In genomic region chr4:101194170-101194569, GRCm38 (mm10) we compare ENCODE assay signal across 29 mouse cellular contexts.
DNase-seq lines count a peak whose midpoint lies in the region; ATAC-seq and TF ChIP-seq lines count a peak whose summit lies in the region.
"Had no signal": no experiment of that assay in that cellular context is flagged by ENCODE, and none has a peak within 500 bp of the region (broad histone marks: within the 10 kb centered on the region; RNA-seq: fewer than 3 reads in every experiment).

No protein-coding gene starts in this region.

- H3K36me3 ChIP-seq in liver, embryonic 13.5 days: peaks cover 19% of the 10 kb centered on the region
- H3K36me3 ChIP-seq in liver, embryonic 11.5 days (ENCODE audit: control insufficient read depth, insufficient read depth, low read length): peaks cover 2% of the 10 kb centered on the region; the same call in 1 of the 2 replicates
- H3K36me3 ChIP-seq: forebrain, embryonic 12.5 days; forebrain, embryonic 15.5 days; heart, embryonic 15.5 days had no signal

- DNase-seq in liver, embryonic 13.5 days: no peak
- no peak for DNase-seq in liver, embryonic 11.5 days (ENCODE audit: low spot score)
- peak; percentile 62 for DNase-seq in CD4-positive helper T cell, adult 2 months (ENCODE audit: low read depth, low spot score)
- DNase-seq in T-cell, adult 2 months (ENCODE audit: low spot score): peak; percentile 59
- DNase-seq in left cerebral cortex, postnatal 25 days (ENCODE audit: low spot score in 2 of 2): no peak
- DNase-seq in cerebellum, adult 2 months: no peak
- DNase-seq in kidney, postnatal 25 days: no peak
- DNase-seq: adrenal gland, adult 2 months; adrenal gland, postnatal 14 days; cerebellum, adult 11 months; cerebellum, adult 8-10 months; cerebellum, postnatal 10 days; cerebellum, postnatal 36 days; embryo, embryonic 11 days; gastrocnemius, postnatal 25 days; heart, adult 18-20 months; heart, postnatal 10 days; heart, postnatal 36 days had no signal

- whole genome bisulfite sequencing in liver, embryonic 13.5 days (ENCODE audit: insufficient replicate concordance): 43% methylated on average over 1 of the region's 1 CpGs
- WGBS in liver, embryonic 11.5 days: 71% methylated on average over 1 of the region's 1 CpGs
- WGBS in cerebellum, adult 2 months: 77% methylated on average over 1 of the region's 1 CpGs

- no peak for TF ChIP-seq POLR2A in cerebellum, adult 2 months (IDR thresholded peaks at IDR 0.05; ENCODE audit: borderline replicate concordance, insufficient read depth, low read length)

- no peaks in the 10 kb centered on the region for H3K27me3 ChIP-seq in liver, embryonic 13.5 days
- no peaks in the 10 kb centered on the region for H3K27me3 ChIP-seq in liver, embryonic 11.5 days (replicated peaks; ENCODE audit: control insufficient read depth, insufficient read depth, low read length)
- no peaks in the 10 kb centered on the region for H3K27me3 ChIP-seq in cerebellum, adult 2 months (ENCODE audit: control insufficient read depth, insufficient read depth, low read length)
- H3K27me3 ChIP-seq: embryonic facial prominence, embryonic 13.5 days; forebrain, embryonic 12.5 days; forebrain, embryonic 15.5 days; heart, embryonic 12.5 days; heart, embryonic 15.5 days; hindbrain, embryonic 13.5 days had no signal

- intact Hi-C loops in left cerebral cortex, postnatal 25 days (cut with DNase I): no loop called here

- H3K9ac ChIP-seq in liver, embryonic 13.5 days: no peak overlapping the region
- H3K9ac ChIP-seq in liver, embryonic 11.5 days (ENCODE audit: low read depth, low read length): no peak overlapping the region
- H3K9ac ChIP-seq: embryonic facial prominence, embryonic 13.5 days; forebrain, embryonic 12.5 days; forebrain, embryonic 15.5 days; heart, embryonic 12.5 days; heart, embryonic 15.5 days; hindbrain, embryonic 13.5 days had no signal

- H3K27ac ChIP-seq in liver, embryonic 13.5 days: peak overlapping the region; percentile 79; the same call in 1 of the 2 replicates
- H3K27ac ChIP-seq in liver, embryonic 11.5 days (ENCODE audit: low read depth, low read length): no peak overlapping the region
- H3K27ac ChIP-seq in cerebellum, adult 2 months (ENCODE audit: insufficient read depth, low read length): no peak overlapping the region
- H3K27ac ChIP-seq: embryonic facial prominence, embryonic 10.5 days; embryonic facial prominence, embryonic 13.5 days; forebrain, embryonic 12.5 days; forebrain, embryonic 15.5 days; heart, embryonic 15.5 days; hindbrain, embryonic 10.5 days; hindbrain, embryonic 13.5 days had no signal

- no peak overlapping the region for H3K4me3 ChIP-seq in liver, embryonic 13.5 days (replicated peaks)
- no peak overlapping the region for H3K4me3 ChIP-seq in liver, embryonic 11.5 days (ENCODE audit: low read depth, low read length)
- no peak overlapping the region for H3K4me3 ChIP-seq in cerebellum, adult 2 months (replicated peaks; ENCODE audit: insufficient read depth, low read depth, low read length)
- H3K4me3 ChIP-seq: embryonic facial prominence, embryonic 10.5 days; embryonic facial prominence, embryonic 13.5 days; erythroblast, embryonic 14.5 days; forebrain, embryonic 12.5 days; forebrain, embryonic 15.5 days; heart, embryonic 12.5 days; heart, embryonic 15.5 days; hindbrain, embryonic 10.5 days; hindbrain, embryonic 13.5 days had no signal

- H3K4me1 ChIP-seq in liver, embryonic 13.5 days (replicated peaks): peaks cover 72% of the 10 kb centered on the region
- H3K4me1 ChIP-seq in liver, embryonic 11.5 days (replicated peaks; ENCODE audit: control insufficient read depth, insufficient read depth, low read length): peaks cover 37% of the 10 kb centered on the region
- H3K4me1 ChIP-seq in cerebellum, adult 2 months (ENCODE audit: control insufficient read depth, insufficient read depth, low read length): peaks cover 14% of the 10 kb centered on the region
- H3K4me1 ChIP-seq: forebrain, embryonic 12.5 days; hindbrain, embryonic 10.5 days had no signal

- no peak overlapping the region for H3K4me2 ChIP-seq in liver, embryonic 13.5 days
- H3K4me2 ChIP-seq in liver, embryonic 11.5 days: no peak overlapping the region
- H3K4me2 ChIP-seq: embryonic facial prominence, embryonic 13.5 days; forebrain, embryonic 12.5 days; forebrain, embryonic 15.5 days; heart, embryonic 12.5 days; heart, embryonic 15.5 days; hindbrain, embryonic 13.5 days had no signal

- TF ChIP-seq CTCF in cerebellum, adult 2 months (IDR thresholded peaks at IDR 0.05; ENCODE audit: borderline replicate concordance, insufficient read depth, low read depth, low read length): no peak

- no peak for ATAC-seq in liver, embryonic 13.5 days (ENCODE audit: low read depth)
- ATAC-seq in liver, embryonic 11.5 days (replicated peaks; ENCODE audit: low FRiP score): no peak
- ATAC-seq in inflammation-experienced regulatory T-cells, adult 6 months: peak; percentile 76
- ATAC-seq: forebrain, embryonic 15.5 days; hindbrain, embryonic 16.5 days had no signal

- no peaks in the 10 kb centered on the region for H3K9me3 ChIP-seq in liver, embryonic 13.5 days (replicated peaks)
- H3K9me3 ChIP-seq in liver, embryonic 11.5 days (ENCODE audit: control insufficient read depth, low read length): no peaks in the 10 kb centered on the region
- H3K9me3 ChIP-seq: embryonic facial prominence, embryonic 10.5 days; embryonic facial prominence, embryonic 13.5 days; forebrain, embryonic 12.5 days; forebrain, embryonic 15.5 days; heart, embryonic 12.5 days; heart, embryonic 15.5 days; hindbrain, embryonic 10.5 days; hindbrain, embryonic 13.5 days had no signal

Comparison
In these comparisons a context has a peak if more than half of its experiments do, and no peak if none do; other contexts are left out.
1. DNase-seq: peak in CD4-positive helper T cell, adult 2 months (single experiment) and T-cell, adult 2 months (single experiment); none in liver, embryonic 13.5 days (single experiment), liver, embryonic 11.5 days (single experiment), left cerebral cortex, postnatal 25 days (0 of 2), cerebellum, adult 2 months (0 of 2) and kidney, postnatal 25 days (0 of 2).